Mouse (Mus musculus) megakaryocyte, embryonic 14.5 days (primary cell): ENCODE results near the gene Fastkd1.

Experiments used
- FLI1 ChIP-seq: IDR thresholded peaks from 2 replicates; pipeline ENCODE4 v1.6.1; 2012; ENCODE audit warnings: low read length, inconsistent platforms, mixed read lengths
- GATA1 ChIP-seq: IDR thresholded peaks from 3 replicates; pipeline ENCODE4 v1.6.1; 2012; ENCODE audit warnings: mixed read lengths, low read length, inconsistent platforms, borderline replicate concordance

GRCm38 (mm10) chr2:69722650-69723518, 9.6 kb upstream of the Fastkd1 start:
- no peak for TF ChIP-seq GATA1
- TF ChIP-seq FLI1, result no peak; the same call in 1 of the 2 replicates
